Mouse (Mus musculus) MEL (cell line): ENCODE data around the gene Cog4. TPM values are rescaled to one million over a fixed set of nuclear protein-coding genes. Genes with fewer than 3 reads are reported as not detected.

Experiments used
- DNase-seq: peaks from one replicate; pipeline ENCODE4 v3.0.0; 2011; ENCODE audit warnings: low read depth, low spot score
- H3K27ac ChIP-seq: 2 replicates; pipeline ENCODE4 v1.5.1; 2012; ENCODE audit warnings: low read depth, mild to moderate bottlenecking, control low read depth, low read length, moderate library complexity; ENCODE audit not compliant: control insufficient read depth
- H3K27me3 ChIP-seq, 2 experiments: fragments of 150-350 bp in 1 of 2; sonication (generic) in 1 of 2; 2 replicates each; pipeline ENCODE4 v1.6.1; 2012; ENCODE audit warnings: low read length in 2 of 2, mild to moderate bottlenecking in 2 of 2, improper control_type of control experiment in 1 of 2, moderate library complexity in 1 of 2; ENCODE audit not compliant: insufficient read depth in 2 of 2, control insufficient read depth in 1 of 2
- H3K36me3 ChIP-seq, 2 experiments: 2 replicates each; pipeline ENCODE4 v1.6.1; 2012 to 2014; ENCODE audit warnings: low read length in 2 of 2, improper control_type of control experiment in 1 of 2, inconsistent platforms in 1 of 2, mild to moderate bottlenecking in 1 of 2; ENCODE audit not compliant: insufficient read depth in 2 of 2, control insufficient read depth in 1 of 2
- H3K4me1 ChIP-seq, 2 experiments: fragments of 150-350 bp in 1 of 2; sonication (generic) in 1 of 2; 2 replicates each; pipeline ENCODE4 v1.6.1; 2012; ENCODE audit warnings: low read length in 2 of 2, improper control_type of control experiment in 1 of 2, mild to moderate bottlenecking in 1 of 2; ENCODE audit not compliant: insufficient read depth in 2 of 2, control insufficient read depth in 1 of 2
- H3K4me3 ChIP-seq, 2 experiments: fragments of 150-350 bp in 1 of 2; sonication (generic) in 1 of 2; 2 replicates each; pipeline ENCODE4 v1.5.1; 2012; ENCODE audit warnings: low read depth in 2 of 2, low read length in 2 of 2, mild to moderate bottlenecking in 2 of 2, moderate library complexity in 2 of 2, control low read depth in 1 of 2, improper control_type of control experiment in 1 of 2; ENCODE audit not compliant: control insufficient read depth in 1 of 2, insufficient read depth in 1 of 2
- H3K79me2 ChIP-seq: 2 replicates; pipeline ENCODE4 v1.6.1; 2012; ENCODE audit warnings: mild to moderate bottlenecking, low read length, moderate library complexity; ENCODE audit not compliant: control insufficient read depth, poor library complexity, insufficient read depth
- H3K9ac ChIP-seq: 2 replicates; pipeline ENCODE4 v1.6.1; 2012; ENCODE audit warnings: low read depth, mild to moderate bottlenecking, control low read depth, low read length, moderate library complexity; ENCODE audit not compliant: control insufficient read depth, poor library complexity, severe bottlenecking
- H3K9me3 ChIP-seq: fragments of 150-350 bp; sonication (generic); replicated peaks from 2 replicates; pipeline ENCODE4 v1.6.1; 2012; ENCODE audit warnings: mild to moderate bottlenecking, low read length, improper control_type of control experiment, moderate library complexity; ENCODE audit not compliant: insufficient read depth
- BHLHE40 ChIP-seq: IDR thresholded peaks from 2 replicates; pipeline ENCODE4 v1.6.1; 2012; ENCODE audit warnings: low read depth, mild to moderate bottlenecking, inconsistent platforms, low read length, improper control_type of control experiment, borderline replicate concordance
- CHD1 ChIP-seq: IDR thresholded peaks from 2 replicates; pipeline ENCODE4 v1.6.1; 2012; ENCODE audit warnings: low read depth, mild to moderate bottlenecking, inconsistent platforms, low read length, improper control_type of control experiment
- CHD2 ChIP-seq: IDR thresholded peaks from 2 replicates; pipeline ENCODE4 v1.6.1; 2011; ENCODE audit warnings: low read length, improper control_type of control experiment
- GABPA ChIP-seq: IDR thresholded peaks from 2 replicates; pipeline ENCODE4 v1.6.1; 2012; ENCODE audit warnings: low read depth, mild to moderate bottlenecking, inconsistent platforms, low read length, improper control_type of control experiment, moderate library complexity
- HCFC1 ChIP-seq: IDR thresholded peaks from 2 replicates; pipeline ENCODE4 v1.6.1; 2012; ENCODE audit warnings: low read depth, mild to moderate bottlenecking, inconsistent platforms, low read length, improper control_type of control experiment, moderate library complexity
- JUND ChIP-seq: IDR thresholded peaks from 2 replicates; pipeline ENCODE4 v1.6.1; 2011; ENCODE audit warnings: low read depth, mild to moderate bottlenecking, improper control_type of control experiment, low read length
- KAT2A ChIP-seq: conservative IDR thresholded peaks from 2 replicates; pipeline ENCODE4 v1.6.1; 2012; ENCODE audit warnings: low read depth, low read length, improper control_type of control experiment, inconsistent platforms
- MAX ChIP-seq: IDR thresholded peaks from 2 replicates; pipeline ENCODE4 v1.6.1; 2011; ENCODE audit warnings: low read length, improper control_type of control experiment
- MAZ ChIP-seq: IDR thresholded peaks from 2 replicates; pipeline ENCODE4 v1.6.1; 2012; ENCODE audit warnings: low read depth, mild to moderate bottlenecking, inconsistent platforms, low read length, improper control_type of control experiment
- MEF2A ChIP-seq: IDR thresholded peaks from 2 replicates; pipeline ENCODE4 v1.6.1; 2014; ENCODE audit warnings: low read depth, mild to moderate bottlenecking, inconsistent platforms, low read length, improper control_type of control experiment; ENCODE audit not compliant: poor library complexity, insufficient replicate concordance, severe bottlenecking; ENCODE audit errors: extremely low read depth
- MXI1 ChIP-seq: IDR thresholded peaks from 2 replicates; pipeline ENCODE4 v1.6.1; 2011; ENCODE audit warnings: mild to moderate bottlenecking, low read depth, low read length, improper control_type of control experiment
- NRF1 ChIP-seq: IDR thresholded peaks from 2 replicates; pipeline ENCODE4 v1.6.1; 2014; ENCODE audit warnings: low read depth, mild to moderate bottlenecking, inconsistent platforms, low read length, improper control_type of control experiment, moderate library complexity; ENCODE audit not compliant: poor library complexity, insufficient read depth, severe bottlenecking
- POLR2A ChIP-seq, 2 experiments: IDR thresholded peaks; 2 replicates each; pipeline ENCODE4 v1.6.1; 2011 to 2012; ENCODE audit warnings: low read length in 2 of 2, mild to moderate bottlenecking in 2 of 2, control low read depth in 1 of 2, improper control_type of control experiment in 1 of 2, low read depth in 1 of 2, moderate library complexity in 1 of 2; ENCODE audit not compliant: control insufficient read depth in 1 of 2, insufficient read depth in 1 of 2, poor library complexity in 1 of 2
- SIN3A ChIP-seq: IDR thresholded peaks from 2 replicates; pipeline ENCODE4 v1.6.1; 2012; ENCODE audit warnings: low read length, improper control_type of control experiment, inconsistent platforms
- TAL1 ChIP-seq: IDR thresholded peaks from 2 replicates; pipeline ENCODE4 v1.6.1; 2012; ENCODE audit warnings: mild to moderate bottlenecking, inconsistent platforms, low read length, moderate library complexity, mixed read lengths
- TBP ChIP-seq: IDR thresholded peaks from 2 replicates; pipeline ENCODE4 v1.8.0; 2011; ENCODE audit warnings: low read depth, low read length, improper control_type of control experiment
- TCF12 ChIP-seq: IDR thresholded peaks from 2 replicates; pipeline ENCODE4 v1.6.1; 2014; ENCODE audit warnings: low read depth, mild to moderate bottlenecking, inconsistent platforms, low read length, improper control_type of control experiment, moderate library complexity
- UBTF ChIP-seq: IDR thresholded peaks from 2 replicates; pipeline ENCODE4 v1.6.1; 2012; ENCODE audit warnings: low read depth, mild to moderate bottlenecking, inconsistent platforms, low read length, improper control_type of control experiment, moderate library complexity, borderline replicate concordance; ENCODE audit not compliant: insufficient read depth
- USF1 ChIP-seq: IDR thresholded peaks from 2 replicates; pipeline ENCODE4 v1.6.1; 2014; ENCODE audit warnings: low read depth, mild to moderate bottlenecking, inconsistent platforms, low read length, improper control_type of control experiment, moderate library complexity
- USF2 ChIP-seq, 2 experiments: IDR thresholded peaks; 2 replicates each; pipeline ENCODE4 v1.6.1; 2011 to 2012; ENCODE audit warnings: improper control_type of control experiment in 2 of 2, low read length in 2 of 2, borderline replicate concordance in 1 of 2, inconsistent platforms in 1 of 2, low read depth in 1 of 2, mild to moderate bottlenecking in 1 of 2; ENCODE audit not compliant: insufficient read depth in 1 of 2
- ZKSCAN1 ChIP-seq: IDR thresholded peaks from 2 replicates; pipeline ENCODE4 v1.6.1; 2012; ENCODE audit warnings: low read depth, mild to moderate bottlenecking, inconsistent platforms, low read length, improper control_type of control experiment, moderate library complexity
- ZNF384 ChIP-seq: IDR thresholded peaks from 2 replicates; pipeline ENCODE4 v1.6.1; 2012; ENCODE audit warnings: low read depth, mild to moderate bottlenecking, inconsistent platforms, low read length, improper control_type of control experiment
- polyA plus RNA-seq, 2 experiments: library from polyadenylated mRNA; stranded (reverse) in 1 of 2; unstranded in 1 of 2; fragments of >175 nt in 1 of 2; fragments of >200 nt in 1 of 2; gene quantifications; 2 replicates each; pipeline versions ENCODE4 v1.2.1 to v1.2.4; 2012; ENCODE audit warnings: low replicate concordance in 2 of 2, low read depth in 1 of 2; ENCODE audit not compliant: insufficient read length in 2 of 2, insufficient read depth in 1 of 2, missing spikeins in 1 of 2
- total RNA-seq: library from RNA; depleted of rRNA; stranded (reverse); fragments of 300-350 nt; gene quantifications from 2 replicates; pipeline ENCODE4 v1.2.3, GENCODE M21; 2012

Cog4 gene
- total and polyA plus RNA-seq, 3 experiments, result 32.1 to 35.3 TPM; not detected in 1

DNA sequence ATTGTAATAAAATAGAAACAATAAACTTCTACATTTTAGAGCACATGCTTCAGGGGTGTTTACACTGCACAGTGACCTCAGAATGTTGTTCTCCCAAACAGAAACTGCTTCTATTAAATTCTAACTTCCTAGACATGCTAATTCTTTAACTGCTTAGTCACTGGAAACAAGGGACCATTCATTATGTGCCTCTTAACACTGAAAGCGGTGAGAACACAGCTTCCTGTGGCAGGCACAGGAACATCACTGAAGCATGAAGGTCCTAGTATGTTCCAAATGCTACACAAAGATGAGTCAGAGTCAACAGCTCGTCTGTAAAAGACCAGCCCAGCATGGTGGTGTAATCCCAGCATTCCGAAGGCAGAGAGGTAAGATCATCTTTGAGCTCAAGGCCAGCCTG lies 31.1 kb upstream of the Cog4 start:
- no peak for DNase-seq
- H3K9me3 ChIP-seq, result no peaks in the 10 kb centered on the region
- H3K4me3 ChIP-seq, result no peak overlapping the region
- H3K27ac ChIP-seq, result no peak overlapping the region
- peaks cover 43 to 65% of the 10 kb centered on the region in 2 experiments for H3K36me3 ChIP-seq
- H3K9ac ChIP-seq, result no peak overlapping the region
- H3K4me1 ChIP-seq, result peaks cover 7 to 11% of the 10 kb centered on the region in 2 experiments
- TF ChIP-seq JUND, result no peak
- no peak for TF ChIP-seq NRF1
- no peak for TF ChIP-seq MAZ
- no peak for TF ChIP-seq SIN3A
- no peaks in the 10 kb centered on the region for H3K27me3 ChIP-seq
- no peaks in the 10 kb centered on the region for H3K79me2 ChIP-seq

GRCm38 (mm10) chr8:110816990-110817389 lies 29.4 kb upstream of the Cog4 start:
- H3K27ac ChIP-seq, result no peak overlapping the region
- H3K9ac ChIP-seq, result no peak overlapping the region
- TF ChIP-seq ZNF384, result no peak
- TF ChIP-seq POLR2A (IDR thresholded peaks at IDR 0.05; ENCODE audit: control insufficient read depth in 1 of 2, insufficient read depth in 1 of 2, low read depth in 1 of 2, low read length in 2 of 2, poor library complexity in 1 of 2), result peak in 1 of 2 experiments; percentile 32; a peak in 1 of 4 replicates
- TF ChIP-seq TCF12, result no peak
- no peak for TF ChIP-seq CHD2
- no peak for TF ChIP-seq MAX
- no peak for TF ChIP-seq GABPA

GRCm38 (mm10) chr8:110818593-110818992 lies 27.8 kb upstream of the Cog4 start:
- no peak for TF ChIP-seq MAZ
- no peak for TF ChIP-seq MXI1
- no peak for TF ChIP-seq MEF2A
- no peak for TF ChIP-seq USF1
- TF ChIP-seq UBTF, result no peak
- TF ChIP-seq POLR2A (IDR thresholded peaks at IDR 0.05; ENCODE audit: control insufficient read depth in 1 of 2, insufficient read depth in 1 of 2, low read depth in 1 of 2, low read length in 2 of 2, poor library complexity in 1 of 2), result no peak
- no peak for TF ChIP-seq CHD1
- TF ChIP-seq JUND, result no peak
- TF ChIP-seq CHD2, result no peak
- TF ChIP-seq BHLHE40, result no peak
- no peak for TF ChIP-seq MAX
- no peak for TF ChIP-seq KAT2A
- TF ChIP-seq TBP, result no peak
- no peak for TF ChIP-seq USF2 (IDR thresholded peaks at IDR 0.05; ENCODE audit: borderline replicate concordance in 1 of 2, insufficient read depth in 1 of 2, low read depth in 1 of 2, low read length in 2 of 2)
- TF ChIP-seq HCFC1, result no peak
- no peak for TF ChIP-seq ZKSCAN1
- TF ChIP-seq NRF1, result no peak
- no peak for TF ChIP-seq TAL1
- TF ChIP-seq, all 39 proteins: peak for 0
- Histone ChIP-seq H3K4me3 (no peak overlapping the region), H3K9me3 (no peaks in the 10 kb centered on the region)

More at GRCm38 (mm10) chr8:110816990-110817389, 29.4 kb upstream of the Cog4 start:
- Histone ChIP-seq H3K36me3 (peaks cover 39 to 67% of the 10 kb centered on the region in 2 experiments), H3K4me1 (peaks cover 7 to 11% of the 10 kb centered on the region in 2 experiments), H3K27me3 (no peaks in the 10 kb centered on the region), H3K79me2 (no peaks in the 10 kb centered on the region), H3K4me3 (no peak overlapping the region), H3K9me3 (no peaks in the 10 kb centered on the region)
- DNase-seq, result no peak

More at GRCm38 (mm10) chr8:110818593-110818992, 27.8 kb upstream of the Cog4 start:
- peak; percentile 57 for DNase-seq
- H3K27me3 ChIP-seq, result no peaks in the 10 kb centered on the region
- peaks cover 2 to 4% of the 10 kb centered on the region in 2 experiments; a peak in 3 of 4 replicates for H3K4me1 ChIP-seq
- H3K27ac ChIP-seq, result no peak overlapping the region
- no peak overlapping the region for H3K9ac ChIP-seq
- H3K36me3 ChIP-seq, result peaks cover 23 to 76% of the 10 kb centered on the region in 2 experiments
- H3K79me2 ChIP-seq, result no peaks in the 10 kb centered on the region
